Mouse (Mus musculus) lung, adult 2 months (tissue): Measurements from ENCODE around the gene Phf21a. TPM values are rescaled to one million over a fixed set of nuclear protein-coding genes. Genes with fewer than 3 reads are reported as not detected.

ENCODE experiments used
- DNase-seq: peaks from one replicate; pipeline ENCODE4 v3.0.0; 2022
- H3K4me1 ChIP-seq: fragments of 200-500 bp; 2 replicates; pipeline ENCODE4 v1.6.1; 2011; ENCODE audit warnings: low read length; ENCODE audit not compliant: control insufficient read depth, insufficient read depth
- H3K4me3 ChIP-seq: fragments of 200-500 bp; replicated peaks from 2 replicates; pipeline ENCODE3; 2011; ENCODE audit warnings: low read depth, mild to moderate bottlenecking, control low read depth, low read length; ENCODE audit errors: extremely low read depth
- CTCF ChIP-seq: fragments of 200-500 bp; IDR thresholded peaks from 2 replicates; pipeline ENCODE4 v1.5.1; 2011; ENCODE audit warnings: mild to moderate bottlenecking, low read length, control low read depth; ENCODE audit not compliant: insufficient read depth
- POLR2A ChIP-seq: fragments of 200-500 bp; IDR thresholded peaks from 2 replicates; pipeline ENCODE4 v1.6.1; 2011; ENCODE audit warnings: low read depth, mild to moderate bottlenecking, control low read depth, low read length, borderline replicate concordance; ENCODE audit errors: extremely low read depth
- WGBS: fragments of 180-500 bp; shearing (Covaris S2); methylation state at CpG from one replicate; pipeline ENCODE4 v1.1.7; 2018; 5-methylcytosine and 5-hydroxymethylcytosine counted together
- polyA plus RNA-seq: library from polyadenylated mRNA; depleted of rRNA; stranded (reverse); fragments of >200 nt; gene quantifications from 2 replicates; pipeline ENCODE4 v1.2.3, GENCODE M21; 2012

Gene Phf21a
- polyA plus RNA-seq, 1 experiment: 49.9 TPM

DNA sequence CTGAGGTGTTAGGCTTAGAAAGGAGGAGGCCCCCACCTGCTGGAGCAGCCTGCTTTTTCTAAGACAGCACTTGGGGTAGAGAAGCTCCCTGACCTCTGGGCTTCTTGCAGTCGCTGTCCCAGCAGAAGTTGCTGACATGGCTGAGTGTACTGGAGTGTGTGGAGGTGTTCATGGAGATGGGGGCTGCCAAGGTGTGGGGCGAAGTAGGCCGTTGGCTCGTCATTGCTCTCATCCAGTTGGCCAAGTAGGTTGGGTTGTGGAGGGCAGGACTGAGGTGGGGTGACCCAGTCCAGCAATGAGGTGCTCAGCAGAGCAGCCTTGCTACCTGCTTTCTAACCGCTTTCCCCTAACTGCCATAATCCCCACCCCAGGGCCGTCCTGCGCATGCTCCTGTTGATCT lies 284.4 kb downstream of the Phf21a start:
- TF ChIP-seq POLR2A (no peak), CTCF (no peak)
- Histone ChIP-seq H3K4me1 (peaks cover 12% of the 10 kb centered on the region), H3K4me3 (no peak overlapping the region)
- 91% methylated on average over 7 of the region's 7 CpGs for WGBS
- DNase-seq: no peak

DNA sequence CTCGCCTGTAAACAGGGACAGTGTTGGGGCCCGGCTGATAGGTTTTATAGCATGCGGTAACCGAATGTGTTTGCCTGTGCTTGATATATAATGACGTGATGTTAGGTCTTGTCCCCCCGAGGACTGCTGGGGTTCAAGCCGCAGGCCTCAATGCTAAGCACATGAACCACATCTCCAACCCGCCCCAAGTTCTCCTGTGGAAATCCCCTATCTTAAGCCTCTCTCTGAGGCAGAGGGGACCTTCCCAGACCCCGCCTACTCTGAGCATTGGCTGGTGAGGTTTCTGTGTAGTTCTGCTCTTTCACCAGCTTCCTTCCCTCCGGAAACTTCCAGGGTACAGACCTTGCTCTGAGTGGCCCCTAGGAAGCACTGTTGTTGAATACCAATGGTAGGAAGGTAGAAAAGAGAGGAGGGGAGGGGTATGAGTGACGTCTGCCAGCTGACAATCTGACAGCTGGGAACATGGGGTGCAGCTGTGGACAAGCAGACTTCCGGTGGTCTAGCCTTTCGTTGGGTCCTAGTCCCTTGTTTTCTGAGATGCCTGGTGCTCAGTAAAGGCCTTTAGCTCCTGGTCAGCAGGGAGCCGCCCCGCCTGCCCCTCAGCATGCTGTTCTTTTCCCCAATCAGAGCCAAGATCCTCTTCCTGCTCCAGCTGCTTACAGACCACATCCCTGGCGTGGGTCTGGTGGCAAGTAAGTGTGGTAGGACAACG lies 287.0 kb downstream of the Phf21a start:
- 77% methylated on average over 17 of the region's 17 CpGs for WGBS
- no peak for DNase-seq
- Histone ChIP-seq H3K4me3 (no peak overlapping the region), H3K4me1 (peaks cover 9% of the 10 kb centered on the region)
- TF ChIP-seq POLR2A (no peak), CTCF (no peak)

DNA sequence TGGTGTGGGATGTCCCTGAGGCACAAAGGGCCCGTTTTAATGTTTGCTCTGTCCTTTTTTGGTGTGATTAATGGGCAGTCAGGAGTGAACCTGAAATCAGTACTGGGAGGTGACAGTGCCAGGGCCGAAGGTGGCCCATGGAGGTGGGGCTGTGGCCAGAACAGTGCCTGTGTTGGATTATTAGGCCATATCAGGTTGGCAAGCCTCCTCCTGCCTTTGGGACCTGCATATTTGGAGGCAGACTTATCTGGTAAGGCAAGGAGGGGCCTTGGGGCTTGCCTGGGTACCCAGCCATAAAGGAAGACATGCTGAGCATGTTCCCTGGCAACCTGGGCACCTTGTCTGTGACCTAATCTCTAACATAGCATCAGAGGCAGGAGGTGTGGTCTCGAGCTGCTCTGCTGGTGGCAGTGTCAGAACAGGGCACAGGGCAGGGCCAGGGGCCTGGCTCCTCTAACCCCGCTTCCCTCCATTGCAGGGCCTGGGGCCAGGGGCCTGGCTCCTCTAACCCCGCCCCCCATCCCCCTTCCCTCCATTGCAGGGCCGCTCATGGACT lies 287.7 kb downstream of the Phf21a start:
- 67% methylated on average over 6 of the region's 6 CpGs for WGBS
- DNase-seq: no peak
- H3K4me1 ChIP-seq: peaks cover 9% of the 10 kb centered on the region
- H3K4me3 ChIP-seq: no peak overlapping the region
- TF ChIP-seq CTCF (no peak), POLR2A (no peak)

DNA sequence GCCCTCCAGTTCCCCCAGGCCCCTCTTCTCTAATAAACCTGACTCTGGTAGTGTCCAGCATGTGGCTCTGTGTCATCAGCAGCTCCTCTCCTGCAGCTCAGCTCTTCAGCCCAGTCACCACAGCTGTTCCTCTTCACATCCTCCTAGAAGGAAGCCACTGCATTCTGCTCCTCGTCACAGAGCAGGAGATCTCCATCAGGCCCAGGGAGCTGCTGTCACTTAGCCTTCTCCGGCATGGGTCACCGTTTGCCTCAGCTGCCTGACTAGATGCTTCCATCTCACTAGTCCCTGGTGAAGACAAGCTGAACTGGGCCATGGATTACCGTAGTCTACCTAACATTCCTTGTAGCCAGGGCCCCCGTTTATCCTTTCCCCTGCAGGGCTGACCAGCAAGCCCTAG lies 288.2 kb downstream of the Phf21a start:
- TF ChIP-seq POLR2A: no peak
- TF ChIP-seq CTCF: no peak
- Histone ChIP-seq H3K4me1 (peaks cover 4% of the 10 kb centered on the region), H3K4me3 (no peak overlapping the region)
- 73% methylated on average over 5 of the region's 5 CpGs for WGBS
- DNase-seq: no peak

DNA sequence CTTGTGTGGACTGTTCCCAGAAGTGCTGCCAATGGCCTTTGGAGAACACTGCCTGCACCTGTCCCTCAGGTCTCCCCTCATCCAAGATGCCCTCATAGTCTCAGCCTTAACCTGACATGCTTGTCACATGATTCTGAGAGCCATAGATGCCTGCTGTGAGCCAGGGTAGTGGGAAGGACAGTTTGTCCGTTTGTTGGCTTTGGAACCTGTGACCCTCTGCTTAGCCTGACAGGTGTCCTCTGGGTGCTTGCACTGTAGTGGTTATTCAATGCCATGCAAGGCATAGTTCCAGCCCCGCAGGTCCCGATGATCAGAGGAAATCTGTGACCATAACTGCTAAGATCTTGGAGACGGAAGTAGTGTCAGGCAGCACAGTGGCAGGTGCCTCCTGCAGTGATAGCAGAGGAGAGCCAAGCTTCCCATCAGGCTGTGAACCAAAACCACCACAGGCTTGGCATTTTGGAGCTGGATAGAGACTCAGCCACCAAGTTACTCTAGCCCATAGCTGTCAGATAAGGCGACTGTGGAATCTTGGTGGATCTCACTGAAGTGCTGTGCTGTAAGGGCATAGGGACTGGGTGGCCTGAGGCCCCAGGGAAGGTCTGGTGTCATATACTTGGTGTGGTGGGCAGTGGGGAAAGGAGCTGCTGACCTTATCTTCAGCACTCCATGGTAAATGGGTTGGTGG lies 289.1 kb downstream of the Phf21a start, which contains the start of gene 1700029I15Rik:
Gene 1700029I15Rik, plus strand, starts transcription at position 638 of the 688 bp plus-strand sequence.
- H3K4me1 ChIP-seq: no peaks in the 10 kb centered on the region
- no peak for DNase-seq

DNA sequence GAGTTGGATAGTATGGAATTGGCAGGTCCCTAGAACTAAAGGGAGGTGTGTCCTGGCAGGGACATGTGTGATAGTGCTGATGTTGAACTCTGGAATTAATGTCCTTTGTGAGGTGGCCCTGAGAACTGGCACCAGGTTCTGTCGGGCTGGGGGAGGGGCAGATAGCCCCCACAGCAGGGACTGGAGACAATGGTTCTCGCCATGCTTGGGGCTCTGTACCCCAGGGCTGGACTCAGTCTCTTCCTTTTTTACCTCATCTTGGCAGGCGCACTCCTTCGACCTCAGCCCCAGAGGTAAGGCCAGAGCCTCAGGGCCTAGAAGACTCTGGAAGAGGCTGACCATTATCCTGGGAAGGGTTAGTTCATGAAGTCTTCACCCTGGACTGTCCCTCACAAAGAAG lies 289.8 kb downstream of the Phf21a start:
- 83% methylated on average over 4 of the region's 4 CpGs for WGBS
- no peak for DNase-seq
- Histone ChIP-seq H3K4me3 (no peak overlapping the region), H3K4me1 (no peaks in the 10 kb centered on the region)
- TF ChIP-seq POLR2A (no peak), CTCF (no peak)

More for the DNA sequence above, 289.1 kb downstream of the Phf21a start, which contains the start of gene 1700029I15Rik:
- no peak for TF ChIP-seq CTCF
- no peak for TF ChIP-seq POLR2A
- WGBS: 90% methylated on average over 5 of the region's 5 CpGs
- no peak within 1 kb of the TSS for H3K4me3 ChIP-seq

DNA sequence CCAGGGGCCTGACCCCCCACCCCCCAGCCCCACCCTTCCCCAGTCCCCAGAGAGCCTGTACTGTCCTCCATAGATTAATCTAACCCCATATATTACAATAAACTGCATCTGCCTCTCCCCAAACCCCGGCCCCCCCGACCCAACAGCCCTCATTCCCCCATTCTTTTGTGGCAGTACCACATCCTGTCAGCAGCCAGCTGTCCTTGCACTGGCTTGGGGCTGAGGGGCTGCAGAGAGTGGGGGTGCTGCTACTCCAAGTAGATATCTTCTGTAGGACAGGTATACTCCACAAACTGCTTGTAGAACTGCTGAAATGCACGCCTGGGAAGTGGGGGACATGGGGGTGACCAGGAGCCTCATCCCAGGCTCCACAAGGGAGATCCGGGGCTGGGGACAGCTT lies 291.2 kb downstream of the Phf21a start:
- no peak for TF ChIP-seq CTCF
- Histone ChIP-seq H3K4me3 (no peak overlapping the region), H3K4me1 (no peaks in the 10 kb centered on the region)
- WGBS: 71% methylated on average over 4 of the region's 4 CpGs
- no peak for DNase-seq

DNA sequence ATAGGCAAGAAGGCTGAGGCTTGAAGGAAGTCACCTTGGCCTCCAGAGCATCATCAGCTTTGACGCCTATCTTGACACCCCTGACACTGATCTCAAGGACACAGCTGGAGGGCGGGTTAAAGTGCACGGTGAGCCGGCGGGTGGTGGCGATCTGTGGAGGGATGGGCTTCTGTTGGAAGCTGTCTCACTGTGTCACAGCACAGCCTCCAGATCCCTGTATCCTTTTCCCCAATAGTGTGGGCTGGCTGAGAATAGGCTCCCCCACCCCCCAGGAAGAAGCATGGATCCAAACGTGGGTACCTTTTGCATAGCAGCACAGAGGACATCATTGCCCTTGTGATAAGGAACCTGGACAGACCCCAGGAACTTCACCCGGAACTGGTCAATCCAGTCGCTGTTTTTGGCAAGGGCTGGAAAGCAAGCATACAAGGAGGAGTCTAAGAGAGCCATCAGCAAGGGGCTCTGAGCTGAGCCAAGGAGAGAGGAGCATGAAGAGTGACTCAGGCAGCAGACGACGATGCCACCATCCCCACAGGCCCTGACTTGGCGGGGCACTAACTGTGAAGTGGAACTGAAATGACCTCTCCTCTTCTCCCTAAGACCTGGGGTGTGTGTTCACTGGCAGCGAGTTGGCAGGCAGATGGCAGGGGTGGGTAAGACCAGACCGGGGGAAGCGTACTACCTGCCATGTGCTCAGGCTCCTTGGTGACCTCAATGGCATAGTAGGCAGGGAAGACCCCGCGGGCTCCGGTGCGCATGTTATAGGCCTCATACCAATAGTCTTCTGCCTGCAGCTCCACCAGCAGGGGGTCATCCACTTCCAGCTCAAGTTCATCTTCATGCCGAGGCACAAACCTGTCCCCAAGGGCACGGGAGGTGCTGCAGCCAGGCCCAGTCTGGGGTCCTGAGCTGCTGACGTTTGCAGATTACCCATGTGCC lies 292.5 kb downstream of the Phf21a start:
- DNase-seq: no peak
- Histone ChIP-seq H3K4me1 (peaks cover 4% of the 10 kb centered on the region; the same call in 1 of the 2 replicates), H3K4me3 (no peak overlapping the region)
- TF ChIP-seq POLR2A (no peak), CTCF (no peak)
- WGBS: 70% methylated on average over 22 of the region's 22 CpGs

DNA sequence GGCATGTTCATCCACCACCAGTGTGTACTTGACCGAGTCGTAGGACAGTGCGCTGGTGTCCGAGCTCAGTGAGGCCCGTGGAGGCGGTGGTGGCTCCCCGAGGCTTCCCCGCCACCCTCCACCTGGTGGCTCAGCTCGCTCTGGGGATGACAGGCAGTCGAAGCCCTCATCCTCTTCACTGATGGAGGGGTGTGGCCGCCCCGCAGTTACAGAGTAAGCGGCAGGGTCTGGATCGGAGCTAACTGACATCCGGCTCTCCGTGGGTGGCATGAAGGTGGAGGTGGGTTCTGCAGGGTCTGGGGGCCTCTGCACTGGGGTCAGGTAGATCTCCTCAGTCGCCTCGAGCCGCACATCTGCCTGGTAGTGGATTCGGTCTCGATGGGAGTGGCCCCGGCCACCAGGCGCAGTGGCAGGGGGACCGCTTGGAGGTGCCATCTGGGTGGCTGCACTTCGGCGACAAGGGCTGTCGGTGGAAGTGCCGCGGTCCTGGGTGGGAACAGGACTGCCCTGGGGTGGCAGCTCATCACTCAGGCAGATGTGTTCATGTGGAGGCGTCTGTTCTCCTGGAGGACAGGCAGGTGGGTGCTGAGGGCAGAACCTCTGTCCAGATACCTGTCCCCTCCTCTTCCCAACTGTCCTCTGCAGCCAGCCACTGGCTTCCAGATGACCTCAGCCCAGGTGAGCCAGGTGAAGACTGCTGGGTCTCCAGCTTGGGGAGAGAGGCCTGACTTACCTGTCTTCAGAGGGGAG lies 294.1 kb downstream of the Phf21a start:
- Histone ChIP-seq H3K4me3 (no peak overlapping the region), H3K4me1 (peaks cover 4% of the 10 kb centered on the region; the same call in 1 of the 2 replicates)
- WGBS: 91% methylated on average over 30 of the region's 30 CpGs
- DNase-seq: no peak
- no peak for TF ChIP-seq CTCF
- TF ChIP-seq POLR2A: no peak
